Mouse (Mus musculus): ENCODE results near the gene Ttc8. TPM values are rescaled to one million over a fixed set of nuclear protein-coding genes. Genes with fewer than 3 reads are reported as not detected.

Gene Ttc8
- polyA plus RNA-seq, 1 experiment from 2014 or later: 4.6 TPM

DNA sequence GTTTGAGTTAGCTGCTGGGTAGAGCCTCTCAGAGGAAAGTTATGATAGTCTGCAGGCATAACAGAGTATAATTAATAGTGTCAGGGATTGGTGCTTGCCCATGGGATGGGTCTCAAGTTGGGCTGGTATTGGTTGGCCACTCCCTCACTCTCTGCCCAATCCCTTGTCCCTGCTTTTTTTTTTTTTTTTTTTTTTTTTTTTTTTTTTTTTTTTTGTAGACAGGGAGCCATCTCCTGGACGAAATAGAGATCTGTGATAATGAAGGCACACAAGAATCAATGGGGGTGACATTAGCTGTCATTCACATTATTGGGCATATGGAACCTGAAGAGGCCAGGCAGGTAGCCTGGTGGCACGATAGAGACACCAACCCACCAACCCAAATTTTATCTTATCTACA, 79.9 kb downstream of the Ttc8 start:
- no peak for ATAC-seq
- H3K4me2 ChIP-seq: no peak overlapping the region
- H3K4me1 ChIP-seq: peaks cover 14% of the 10 kb centered on the region; the same call in 1 of the 2 replicates
- no peak overlapping the region for H3K9ac ChIP-seq
- no peaks in the 10 kb centered on the region for H3K9me3 ChIP-seq (replicated peaks)
- 59% methylated on average over 2 of the region's 2 CpGs for WGBS (ENCODE audit: insufficient replicate concordance)
- H3K36me3 ChIP-seq: no peaks in the 10 kb centered on the region
- H3K27ac ChIP-seq: no peak overlapping the region
- H3K4me3 ChIP-seq: no peak overlapping the region
- no peaks in the 10 kb centered on the region for H3K27me3 ChIP-seq (replicated peaks)

DNA sequence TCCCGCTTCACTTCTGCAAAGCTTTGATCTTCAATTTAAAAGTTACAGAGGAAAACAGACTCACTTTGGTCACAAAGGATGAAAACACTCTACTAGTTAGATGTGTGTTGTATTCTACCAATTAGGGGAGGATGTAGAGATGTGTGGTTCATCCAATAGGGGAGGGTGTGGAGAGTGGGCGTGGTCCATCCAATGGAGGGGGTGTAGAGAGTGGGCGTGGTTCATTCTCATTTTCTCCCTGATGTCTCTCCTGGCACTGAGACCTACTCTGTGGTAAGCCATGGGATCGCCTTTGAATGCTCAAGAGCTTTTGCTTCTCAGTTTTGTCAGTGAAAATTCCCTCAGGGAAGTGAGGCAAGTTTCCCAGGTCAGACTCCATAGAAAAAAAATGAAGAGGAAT, 82.7 kb downstream of the Ttc8 start:
- no peaks in the 10 kb centered on the region for H3K36me3 ChIP-seq
- no peaks in the 10 kb centered on the region for H3K9me3 ChIP-seq (replicated peaks)
- no peak for ATAC-seq
- H3K4me1 ChIP-seq: 0 out of 2 replicates have a peak, but pooled peaks cover 5% of the 10 kb centered on the region
- H3K27me3 ChIP-seq (replicated peaks): no peaks in the 10 kb centered on the region; the same call in 1 of the 2 replicates
- H3K27ac ChIP-seq: no peak overlapping the region
- no peak overlapping the region for H3K4me2 ChIP-seq
- no peak overlapping the region for H3K9ac ChIP-seq
- 56% methylated on average over 4 of the region's 4 CpGs for WGBS (ENCODE audit: insufficient replicate concordance)
- no peak overlapping the region for H3K4me3 ChIP-seq

- Histone ChIP-seq H3K27me3 (replicated peaks) (no peaks in the 10 kb centered on the region; the same call in 1 of the 2 replicates), H3K9me3 (replicated peaks) (no peaks in the 10 kb centered on the region), H3K4me3 (no peak overlapping the region), H3K9ac (no peak overlapping the region), H3K27ac (no peak overlapping the region), H3K4me1 (no peaks in the 10 kb centered on the region), H3K4me2 (no peak overlapping the region), H3K36me3 (no peaks in the 10 kb centered on the region)
- WGBS (ENCODE audit: insufficient replicate concordance): 79% methylated on average over 2 of the region's 2 CpGs
- ATAC-seq: no peak
Observed at GRCm38 (mm10) chr12:99004752-99005151, 84.4 kb downstream of the Ttc8 start.

GRCm38 (mm10) chr12:99008786-99009185, 88.4 kb downstream of the Ttc8 start:
- Histone ChIP-seq H3K27me3 (replicated peaks) (peaks cover 2% of the 10 kb centered on the region; the same call in 1 of the 2 replicates), H3K27ac (no peak overlapping the region), H3K4me2 (no peak overlapping the region), H3K9ac (no peak overlapping the region), H3K4me1 (no peaks in the 10 kb centered on the region), H3K36me3 (no peaks in the 10 kb centered on the region), H3K9me3 (replicated peaks) (no peaks in the 10 kb centered on the region), H3K4me3 (no peak overlapping the region)
- no peak for ATAC-seq
- 62% methylated on average over 1 of the region's 1 CpGs for WGBS (ENCODE audit: insufficient replicate concordance)

- no peak for ATAC-seq
- no peak overlapping the region for H3K9ac ChIP-seq
- H3K4me3 ChIP-seq: no peak overlapping the region
- no peaks in the 10 kb centered on the region for H3K36me3 ChIP-seq
- H3K9me3 ChIP-seq (replicated peaks): no peaks in the 10 kb centered on the region
- H3K4me1 ChIP-seq: no peaks in the 10 kb centered on the region
- 62% methylated on average over 4 of the region's 4 CpGs for WGBS (ENCODE audit: insufficient replicate concordance)
- H3K27ac ChIP-seq: no peak overlapping the region
- H3K27me3 ChIP-seq (replicated peaks): peaks cover 2% of the 10 kb centered on the region; the same call in 1 of the 2 replicates
- no peak overlapping the region for H3K4me2 ChIP-seq
Observed at GRCm38 (mm10) chr12:99009430-99009829, 89.1 kb downstream of the Ttc8 start.

- WGBS (ENCODE audit: insufficient replicate concordance): 79% methylated on average over 6 of the region's 6 CpGs
- no peak overlapping the region for H3K9ac ChIP-seq
- H3K27ac ChIP-seq: no peak overlapping the region
- H3K27me3 ChIP-seq (replicated peaks): peaks cover 2% of the 10 kb centered on the region; the same call in 1 of the 2 replicates
- H3K4me1 ChIP-seq: no peaks in the 10 kb centered on the region
- no peak overlapping the region for H3K4me3 ChIP-seq
- H3K4me2 ChIP-seq: no peak overlapping the region
- H3K9me3 ChIP-seq (replicated peaks): no peaks in the 10 kb centered on the region
- ATAC-seq: no peak
- H3K36me3 ChIP-seq: no peaks in the 10 kb centered on the region
Observed at GRCm38 (mm10) chr12:99010044-99010443, 89.7 kb downstream of the Ttc8 start.

DNA sequence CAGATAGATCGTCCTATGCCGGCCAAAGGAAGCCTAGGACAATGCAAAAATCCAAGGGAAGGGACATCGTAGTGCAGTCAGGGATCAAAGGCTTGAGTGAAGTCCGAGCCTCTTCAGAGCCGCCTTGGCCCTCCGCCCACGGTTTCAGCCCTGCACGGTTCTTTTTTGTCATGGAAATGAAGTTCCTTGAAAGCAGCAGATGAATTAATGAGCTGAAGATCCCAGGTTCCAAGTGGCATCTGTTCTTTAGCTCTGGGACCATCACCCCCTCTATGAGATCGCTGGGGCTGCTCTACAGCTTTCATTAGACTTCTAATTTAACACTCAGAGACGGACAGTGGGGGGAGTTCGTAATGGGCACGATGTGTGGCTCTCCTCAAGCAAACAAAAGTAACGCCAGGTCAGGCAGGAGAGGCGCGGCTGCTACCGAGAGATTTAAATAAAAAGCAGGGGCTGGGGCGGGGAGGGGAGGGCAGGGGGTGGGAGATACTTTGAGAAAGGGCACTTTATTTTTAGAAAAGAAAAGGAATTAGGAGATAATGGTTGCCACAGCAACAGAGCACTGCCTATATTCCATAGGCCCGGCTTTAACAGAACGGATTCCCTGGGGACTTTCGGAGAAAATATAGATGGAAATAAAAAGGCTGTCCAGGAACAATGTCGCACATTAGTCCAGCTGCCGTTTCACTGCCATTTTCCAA, 90.9 kb downstream of the Ttc8 start:
- H3K9ac ChIP-seq: no peak overlapping the region
- H3K27ac ChIP-seq: no peak overlapping the region
- ATAC-seq: no peak
- H3K4me2 ChIP-seq: 0 out of 2 replicates have a peak overlapping the region, but pooled peaks have one; percentile 12
- H3K4me3 ChIP-seq: no peak overlapping the region
- H3K4me1 ChIP-seq: no peaks in the 10 kb centered on the region
- peaks cover 2% of the 10 kb centered on the region; the same call in 1 of the 2 replicates for H3K27me3 ChIP-seq (replicated peaks)
- no peaks in the 10 kb centered on the region for H3K36me3 ChIP-seq
- WGBS (ENCODE audit: insufficient replicate concordance): 27% methylated on average over 22 of the region's 22 CpGs
- H3K9me3 ChIP-seq (replicated peaks): no peaks in the 10 kb centered on the region

DNA sequence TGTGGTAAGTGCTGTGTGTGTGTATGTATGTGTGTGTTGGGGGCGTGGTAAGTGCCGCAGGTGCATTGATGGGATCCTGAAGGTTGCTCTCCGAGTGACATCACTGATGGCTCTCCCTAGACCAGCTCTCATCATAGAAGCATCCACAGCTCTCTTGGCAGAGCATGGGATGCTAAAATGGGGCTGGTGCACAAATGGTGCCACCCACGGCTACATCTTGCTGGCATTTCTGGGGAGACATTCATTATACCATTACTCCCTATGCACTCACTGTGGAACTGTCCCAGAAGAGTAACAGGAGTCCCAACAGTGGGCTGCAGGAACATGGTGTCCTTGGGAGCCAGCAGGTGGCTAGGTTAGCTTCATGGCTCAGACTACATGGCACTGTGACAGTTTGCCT, 95.5 kb downstream of the Ttc8 start:
- no peaks in the 10 kb centered on the region for H3K4me1 ChIP-seq
- H3K4me2 ChIP-seq: no peak overlapping the region
- no peaks in the 10 kb centered on the region for H3K36me3 ChIP-seq
- H3K9ac ChIP-seq: no peak overlapping the region
- H3K27ac ChIP-seq: no peak overlapping the region
- H3K9me3 ChIP-seq (replicated peaks): no peaks in the 10 kb centered on the region
- no peak overlapping the region for H3K4me3 ChIP-seq
- WGBS (ENCODE audit: insufficient replicate concordance): 82% methylated on average over 4 of the region's 4 CpGs
- ATAC-seq: no peak
- no peaks in the 10 kb centered on the region for H3K27me3 ChIP-seq (replicated peaks)

DNA sequence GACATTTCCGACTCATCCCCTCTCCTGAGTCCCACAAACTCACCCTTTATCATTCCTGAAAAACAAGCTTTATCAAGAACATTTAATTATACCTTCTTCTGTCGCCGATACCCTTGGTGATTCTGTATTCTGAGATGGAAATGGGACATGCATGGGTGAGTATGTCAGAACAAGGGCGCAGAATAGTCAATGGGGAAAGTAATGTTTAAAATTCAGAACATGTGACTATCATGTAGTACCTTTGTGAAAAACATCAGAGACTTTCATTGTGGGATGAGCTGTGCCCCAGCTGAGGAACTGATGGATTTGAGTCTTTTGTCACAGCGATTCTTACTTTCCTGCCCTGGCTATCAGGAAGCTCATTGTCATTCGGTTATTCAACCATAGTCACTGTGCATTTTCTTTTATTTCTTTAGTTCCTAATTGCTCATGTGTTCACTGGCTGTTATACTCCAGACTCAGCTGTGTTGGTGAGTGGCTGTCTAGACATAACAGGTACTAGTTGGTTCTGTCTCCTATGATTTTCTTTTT, 104.1 kb downstream of the Ttc8 start:
- ATAC-seq: no peak
- WGBS (ENCODE audit: insufficient replicate concordance): 67% methylated on average over 6 of the region's 6 CpGs
- Histone ChIP-seq H3K9me3 (replicated peaks) (no peaks in the 10 kb centered on the region), H3K4me2 (no peak overlapping the region), H3K4me3 (no peak overlapping the region), H3K9ac (no peak overlapping the region), H3K36me3 (no peaks in the 10 kb centered on the region), H3K27ac (no peak overlapping the region), H3K4me1 (no peaks in the 10 kb centered on the region), H3K27me3 (replicated peaks) (no peaks in the 10 kb centered on the region)

DNA sequence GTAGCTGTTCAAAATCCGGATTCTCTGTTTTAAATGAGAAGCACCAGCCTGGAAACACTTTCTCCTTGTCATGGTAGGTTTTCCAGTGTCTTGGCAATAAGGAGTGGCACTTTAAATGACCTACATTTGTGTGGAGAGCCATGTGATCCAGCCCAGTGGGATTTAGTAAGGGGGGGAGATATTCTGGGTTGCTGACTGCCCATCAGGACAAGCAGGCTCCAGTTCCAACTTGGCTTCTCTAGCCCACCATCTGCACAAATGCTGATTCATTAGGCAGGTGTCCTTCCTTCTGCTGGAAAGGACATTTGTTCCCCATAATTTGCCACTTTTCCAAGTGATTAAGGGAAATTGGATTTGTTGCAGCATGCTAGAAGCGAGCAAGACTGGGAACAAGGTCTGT, 105.9 kb downstream of the Ttc8 start:
- no peak for ATAC-seq
- no peak overlapping the region for H3K27ac ChIP-seq
- H3K9me3 ChIP-seq (replicated peaks): no peaks in the 10 kb centered on the region
- no peaks in the 10 kb centered on the region for H3K4me1 ChIP-seq
- 49% methylated on average over 2 of the region's 2 CpGs for WGBS (ENCODE audit: insufficient replicate concordance)
- no peak overlapping the region for H3K4me3 ChIP-seq
- no peak overlapping the region for H3K4me2 ChIP-seq
- no peak overlapping the region for H3K9ac ChIP-seq
- no peaks in the 10 kb centered on the region for H3K27me3 ChIP-seq (replicated peaks)
- no peaks in the 10 kb centered on the region for H3K36me3 ChIP-seq

- no peak for ATAC-seq
- Histone ChIP-seq H3K36me3 (no peaks in the 10 kb centered on the region), H3K27ac (no peak overlapping the region), H3K9me3 (replicated peaks) (no peaks in the 10 kb centered on the region), H3K4me3 (no peak overlapping the region), H3K9ac (no peak overlapping the region), H3K27me3 (replicated peaks) (no peaks in the 10 kb centered on the region), H3K4me2 (no peak overlapping the region), H3K4me1 (no peaks in the 10 kb centered on the region)
- 48% methylated on average over 5 of the region's 5 CpGs for WGBS (ENCODE audit: insufficient replicate concordance)
Observed at GRCm38 (mm10) chr12:99028665-99029064, 108.3 kb downstream of the Ttc8 start.

DNA sequence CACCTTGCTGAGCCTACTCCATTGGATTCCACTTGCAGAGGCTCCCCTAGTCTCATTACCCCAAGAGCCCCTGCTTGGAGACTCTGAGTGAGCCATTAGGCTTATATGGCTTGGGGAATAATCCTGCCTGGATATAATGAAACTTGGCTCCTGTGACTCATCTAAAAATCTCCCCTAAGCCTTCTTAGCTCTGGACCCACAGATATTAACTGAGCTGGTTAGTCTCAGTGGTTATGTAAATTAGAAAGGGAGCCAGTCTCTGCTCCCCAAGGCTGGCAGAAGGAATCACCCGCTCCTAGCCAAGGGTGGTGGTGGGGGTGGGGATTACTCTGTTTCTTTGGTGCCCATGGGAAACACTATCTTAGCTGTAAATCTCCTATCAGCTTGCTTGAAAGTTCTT, 109.6 kb downstream of the Ttc8 start:
- WGBS (ENCODE audit: insufficient replicate concordance): 45% methylated on average over 1 of the region's 1 CpGs
- no peak overlapping the region for H3K27ac ChIP-seq
- no peak overlapping the region for H3K4me2 ChIP-seq
- no peaks in the 10 kb centered on the region for H3K36me3 ChIP-seq
- H3K4me1 ChIP-seq: no peaks in the 10 kb centered on the region
- no peak overlapping the region for H3K9ac ChIP-seq
- H3K9me3 ChIP-seq (replicated peaks): no peaks in the 10 kb centered on the region
- no peak overlapping the region for H3K4me3 ChIP-seq
- no peaks in the 10 kb centered on the region for H3K27me3 ChIP-seq (replicated peaks)
- ATAC-seq: no peak
